In genomic region chr4:62286257-62286991, GRCm38 (mm10) we compare ENCODE assay signal across 8 mouse cellular contexts. TPM values are rescaled to one million over a fixed set of nuclear protein-coding genes. Genes with fewer than 3 reads are reported as not detected.
A peak's percentile ranks its signal among the peaks of the same experiment; 100 is the strongest.
DNase-seq lines count a peak whose midpoint lies in the region; ATAC-seq and TF ChIP-seq lines count a peak whose summit lies in the region.

No protein-coding gene starts in this region.

- TF ChIP-seq CTCF in intestine, postnatal 0 days (IDR thresholded peaks at IDR 0.05; ENCODE audit: low read depth) = peak; percentile 44
- no peak for TF ChIP-seq CTCF in small intestine, adult 2 months (IDR thresholded peaks at IDR 0.05; ENCODE audit: extremely low read depth, insufficient read length, insufficient replicate concordance, low read depth, low read length)

- H3K27me3 ChIP-seq in erythroblast, embryonic 14.5 days (ENCODE audit: control insufficient read depth) = peaks cover 9% of the 10 kb centered on the region
- no peaks in the 10 kb centered on the region for H3K27me3 ChIP-seq in intestine, postnatal 0 days (replicated peaks; ENCODE audit: control insufficient read depth, insufficient read depth, low read length)
- no peaks in the 10 kb centered on the region for H3K27me3 ChIP-seq in limb, embryonic 10.5 days (ENCODE audit: low read depth, poor library complexity, severe bottlenecking)
- H3K27me3 ChIP-seq in midbrain, embryonic 12.5 days = no peaks in the 10 kb centered on the region
- H3K27me3 ChIP-seq in small intestine, adult 2 months (ENCODE audit: control insufficient read depth, insufficient read depth, low read length) = no peaks in the 10 kb centered on the region

- under 1% methylated on average over 55 of the region's 55 CpGs for WGBS in intestine, postnatal 0 days
- whole genome bisulfite sequencing in limb, embryonic 10.5 days = under 1% methylated on average over 54 of the region's 55 CpGs
- under 1% methylated on average over 51 of the region's 55 CpGs for WGBS in midbrain, embryonic 12.5 days
- under 1% methylated on average over 55 of the region's 55 CpGs for WGBS in small intestine, adult 2 months

- H3K9ac ChIP-seq in intestine, postnatal 0 days (ENCODE audit: low read depth, low read length) = peak overlapping the region; percentile 65
- H3K9ac ChIP-seq in midbrain, embryonic 12.5 days (replicated peaks) = peak overlapping the region; percentile 70

- TF ChIP-seq POLR2A in small intestine, adult 2 months (IDR thresholded peaks at IDR 0.05; ENCODE audit: low read depth, low read length) = peak; percentile 79; the same call in 1 of the 2 replicates

- H3K36me3 ChIP-seq in erythroblast, embryonic 14.5 days (ENCODE audit: control insufficient read depth) = no peaks in the 10 kb centered on the region
- H3K36me3 ChIP-seq in intestine, postnatal 0 days (ENCODE audit: control insufficient read depth, insufficient read depth) = no peaks in the 10 kb centered on the region
- no peaks in the 10 kb centered on the region for H3K36me3 ChIP-seq in limb, embryonic 10.5 days
- no peaks in the 10 kb centered on the region for H3K36me3 ChIP-seq in midbrain, embryonic 12.5 days
- no peaks in the 10 kb centered on the region for H3K36me3 ChIP-seq in small intestine, adult 2 months (ENCODE audit: control insufficient read depth, insufficient read depth, low read length)

- H3K4me1 ChIP-seq in erythroblast, embryonic 14.5 days (ENCODE audit: control insufficient read depth) = peaks cover 15% of the 10 kb centered on the region
- H3K4me1 ChIP-seq in intestine, postnatal 0 days (replicated peaks; ENCODE audit: control insufficient read depth, insufficient read depth, low read length) = no peaks in the 10 kb centered on the region
- peaks cover 17% of the 10 kb centered on the region for H3K4me1 ChIP-seq in limb, embryonic 10.5 days
- peaks cover 13% of the 10 kb centered on the region for H3K4me1 ChIP-seq in midbrain, embryonic 12.5 days
- peaks cover 3% of the 10 kb centered on the region; the same call in 1 of the 2 replicates for H3K4me1 ChIP-seq in small intestine, adult 2 months (ENCODE audit: control insufficient read depth, insufficient read depth, insufficient read length, low read length)

- DNase-seq in embryo, embryonic 11 days = peak; percentile 93
- peak; percentile 86 for DNase-seq in limb, embryonic 10.5 days (ENCODE audit: low spot score)

- H3K9me3 ChIP-seq in erythroblast, embryonic 14.5 days (ENCODE audit: control insufficient read depth, low read length) = no peaks in the 10 kb centered on the region
- H3K9me3 ChIP-seq in intestine, postnatal 0 days (ENCODE audit: control insufficient read depth) = no peaks in the 10 kb centered on the region
- H3K9me3 ChIP-seq in limb, embryonic 10.5 days (replicated peaks) = no peaks in the 10 kb centered on the region
- H3K9me3 ChIP-seq in midbrain, embryonic 12.5 days = no peaks in the 10 kb centered on the region

- no peak for ATAC-seq in erythroblast, adult 5-6 weeks (replicated peaks; ENCODE audit: low FRiP score, poor library complexity, severe bottlenecking)
- peak; percentile 33 for ATAC-seq in granulocyte monocyte progenitor cell, adult 5-6 weeks (replicated peaks; ENCODE audit: poor library complexity, severe bottlenecking)
- peak; percentile 88 for ATAC-seq in intestine, postnatal 0 days
- ATAC-seq in midbrain, embryonic 12.5 days (ENCODE audit: low FRiP score, low read depth) = peak; percentile 94

- H3K4me2 ChIP-seq in intestine, postnatal 0 days (replicated peaks; ENCODE audit: low read depth) = peak overlapping the region; percentile 93
- peak overlapping the region; percentile 88 for H3K4me2 ChIP-seq in midbrain, embryonic 12.5 days (replicated peaks)

- H3K4me3 ChIP-seq in erythroblast, embryonic 14.5 days (replicated peaks) = peak overlapping the region; percentile 65
- peak overlapping the region; percentile 79 for H3K4me3 ChIP-seq in intestine, postnatal 0 days (ENCODE audit: low read depth, low read length)
- H3K4me3 ChIP-seq in limb, embryonic 10.5 days = peak overlapping the region; percentile 84
- peak overlapping the region; percentile 77 for H3K4me3 ChIP-seq in midbrain, embryonic 12.5 days
- peak overlapping the region; percentile 80 for H3K4me3 ChIP-seq in small intestine, adult 2 months (ENCODE audit: low read depth, low read length)

- H3K27ac ChIP-seq in intestine, postnatal 0 days (ENCODE audit: low read depth, low read length) = peak overlapping the region; percentile 86
- peak overlapping the region; percentile 80 for H3K27ac ChIP-seq in limb, embryonic 10.5 days
- H3K27ac ChIP-seq in midbrain, embryonic 12.5 days (replicated peaks) = peak overlapping the region; percentile 30; the same call in 1 of the 2 replicates
- H3K27ac ChIP-seq in small intestine, adult 2 months (ENCODE audit: insufficient read depth, low read depth, low read length) = 0 out of 2 replicates have a peak overlapping the region, but pooled peaks have one; percentile 9

RNA-seq across cellular contexts. Expression of gene Slc31a2, which starts 24.1 kb away (rescaled TPM):
- not detected in 2 replicates for polyA plus RNA-seq in erythroblast, embryonic 14.5 days (2012)
- total RNA-seq in erythroblast, adult 5-6 weeks (2015; ENCODE audit: low replicate concordance) = 15.0 and 24.4 TPM in 2 replicates
- 8.8 and 13.6 TPM in 2 replicates for total RNA-seq in erythroblast, adult 5-6 weeks (2017; ENCODE audit: low replicate concordance)
- total RNA-seq in granulocyte monocyte progenitor cell, adult 5-6 weeks (2014; fragmentation: Nextera tagmentation) = 36.4 and 39.4 TPM in 2 replicates
- 18.7 and 19.4 TPM in 2 replicates for total RNA-seq in granulocyte monocyte progenitor cell, adult 5-6 weeks (2017)
- 16.1 and 17.8 TPM in 2 replicates for polyA plus RNA-seq in intestine, postnatal 0 days (2015; fragmentation: Nextera tagmentation; extraction: Ambion mirVana)
- 10.8 and 11.0 TPM in 2 replicates for polyA plus RNA-seq in limb, embryonic 10.5 days (2016; fragmentation: Nextera tagmentation; extraction: Ambion mirVana)
- polyA plus RNA-seq in midbrain, embryonic 12.5 days (2016; fragmentation: Nextera tagmentation; extraction: Ambion mirVana) = 9.5 and 10.2 TPM in 2 replicates
- 8.8 and 10.4 TPM in 2 replicates for polyA plus RNA-seq in small intestine, adult 2 months (2012; rRNA removed)

RNA-seq across cellular contexts. Expression of gene Zfp37, which starts 55.6 kb away (rescaled TPM):
- polyA plus RNA-seq in erythroblast, embryonic 14.5 days (2012) = not detected in 2 replicates
- total RNA-seq in erythroblast, adult 5-6 weeks (2015; ENCODE audit: low replicate concordance) = not detected in 2 replicates
- not detected in 2 replicates for total RNA-seq in erythroblast, adult 5-6 weeks (2017; ENCODE audit: low replicate concordance)
- total RNA-seq in granulocyte monocyte progenitor cell, adult 5-6 weeks (2014; fragmentation: Nextera tagmentation) = 0.64 TPM in 1 of 2 replicates, not detected in the other
- not detected in 2 replicates for total RNA-seq in granulocyte monocyte progenitor cell, adult 5-6 weeks (2017)
- polyA plus RNA-seq in intestine, postnatal 0 days (2015; fragmentation: Nextera tagmentation; extraction: Ambion mirVana) = 2.4 and 3.1 TPM in 2 replicates
- polyA plus RNA-seq in limb, embryonic 10.5 days (2016; fragmentation: Nextera tagmentation; extraction: Ambion mirVana) = 14.9 and 19.4 TPM in 2 replicates
- polyA plus RNA-seq in midbrain, embryonic 12.5 days (2016; fragmentation: Nextera tagmentation; extraction: Ambion mirVana) = 28.1 and 31.5 TPM in 2 replicates
- polyA plus RNA-seq in small intestine, adult 2 months (2012; rRNA removed) = 0.03 and 0.19 TPM in 2 replicates

Comparison
In these comparisons a context has a peak if more than half of its experiments do, and no peak if none do; other contexts are left out.
1. H3K27ac ChIP-seq: peak in every context shown above with its lines; median percentile 86 in intestine, postnatal 0 days; 80 in limb, embryonic 10.5 days; 30 in midbrain, embryonic 12.5 days; 9 in small intestine, adult 2 months.